Mouse (Mus musculus): ENCODE results near the gene Gm37240. TPM values are rescaled to one million over a fixed set of nuclear protein-coding genes. Genes with fewer than 3 reads are reported as not detected.
A peak's percentile ranks its signal among the peaks of the same experiment; 100 is the strongest.

Gene Gm37240
- polyA plus RNA-seq, 1 experiment from 2014 or later, result 13.4 TPM

DNA sequence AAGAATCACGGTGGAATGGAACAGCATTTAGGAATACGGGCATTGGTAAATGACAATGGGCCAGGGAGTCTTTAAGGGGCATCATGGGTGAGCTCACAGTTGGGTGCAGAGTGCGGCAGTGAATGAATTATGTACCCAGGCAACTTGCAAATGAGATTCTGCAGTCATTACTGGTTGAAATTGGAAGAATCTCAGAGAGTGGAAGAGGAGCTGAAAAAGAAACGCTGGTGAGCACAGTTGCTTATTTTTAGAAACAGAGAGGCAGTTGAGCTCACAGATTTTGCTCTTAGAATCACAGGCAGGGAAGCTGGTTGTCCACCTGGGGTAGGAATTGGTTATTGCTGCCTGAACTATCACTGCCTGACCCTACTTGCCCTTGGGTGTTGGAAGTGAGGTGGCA, 776.6 kb downstream of the Gm37240 start:
- no peak for ATAC-seq (ENCODE audit: low read depth)

DNA sequence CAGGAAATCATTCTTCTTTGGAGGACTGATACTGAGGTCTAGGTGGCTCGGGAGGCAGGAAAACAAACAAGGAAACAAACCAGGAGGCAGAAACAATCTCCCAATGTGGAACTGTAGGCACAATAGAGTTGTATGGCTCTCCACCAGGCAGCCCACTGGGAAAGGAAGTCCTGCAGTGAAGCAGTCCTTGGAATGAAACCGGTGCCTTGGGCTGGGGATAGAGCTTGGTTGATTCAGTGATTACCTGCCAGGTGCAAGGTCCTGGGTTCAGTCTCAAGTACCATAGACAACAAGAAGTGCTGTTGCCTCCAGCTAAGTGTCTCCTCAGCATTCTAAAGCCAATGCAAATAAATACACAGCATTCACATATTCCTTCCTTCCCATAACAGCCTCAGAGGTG, 778.1 kb downstream of the Gm37240 start:
- Histone ChIP-seq H3K36me3 (ENCODE audit: control insufficient read depth, insufficient read depth, low read length) (no peaks in the 10 kb centered on the region), H3K4me3 (ENCODE audit: low read depth, low read length) (no peak overlapping the region), H3K27ac (replicated peaks; ENCODE audit: low read depth, low read length) (no peak overlapping the region), H3K9ac (ENCODE audit: low read depth, low read length) (no peak overlapping the region), H3K9me3 (ENCODE audit: control insufficient read depth, low read length) (no peaks in the 10 kb centered on the region), H3K4me1 (ENCODE audit: control insufficient read depth, insufficient read depth, low read length) (no peaks in the 10 kb centered on the region), H3K4me2 (ENCODE audit: low read depth, low read length) (no peak overlapping the region), H3K27me3 (replicated peaks; ENCODE audit: control insufficient read depth, insufficient read depth, low read length) (no peaks in the 10 kb centered on the region)
- no peak for DNase-seq (ENCODE audit: low spot score)
- ATAC-seq (ENCODE audit: low read depth), result no peak
- 43% methylated on average over 2 of the region's 2 CpGs for WGBS

More for the DNA sequence above, 776.6 kb downstream of the Gm37240 start:
- no peak for DNase-seq (ENCODE audit: low spot score)
- WGBS, result 68% methylated on average over 4 of the region's 4 CpGs
- Histone ChIP-seq H3K4me1 (ENCODE audit: control insufficient read depth, insufficient read depth, low read length) (no peaks in the 10 kb centered on the region), H3K27me3 (replicated peaks; ENCODE audit: control insufficient read depth, insufficient read depth, low read length) (no peaks in the 10 kb centered on the region), H3K36me3 (ENCODE audit: control insufficient read depth, insufficient read depth, low read length) (no peaks in the 10 kb centered on the region), H3K4me2 (ENCODE audit: low read depth, low read length) (no peak overlapping the region), H3K9ac (ENCODE audit: low read depth, low read length) (no peak overlapping the region), H3K27ac (replicated peaks; ENCODE audit: low read depth, low read length) (no peak overlapping the region), H3K4me3 (ENCODE audit: low read depth, low read length) (no peak overlapping the region), H3K9me3 (ENCODE audit: control insufficient read depth, low read length) (no peaks in the 10 kb centered on the region)

DNA sequence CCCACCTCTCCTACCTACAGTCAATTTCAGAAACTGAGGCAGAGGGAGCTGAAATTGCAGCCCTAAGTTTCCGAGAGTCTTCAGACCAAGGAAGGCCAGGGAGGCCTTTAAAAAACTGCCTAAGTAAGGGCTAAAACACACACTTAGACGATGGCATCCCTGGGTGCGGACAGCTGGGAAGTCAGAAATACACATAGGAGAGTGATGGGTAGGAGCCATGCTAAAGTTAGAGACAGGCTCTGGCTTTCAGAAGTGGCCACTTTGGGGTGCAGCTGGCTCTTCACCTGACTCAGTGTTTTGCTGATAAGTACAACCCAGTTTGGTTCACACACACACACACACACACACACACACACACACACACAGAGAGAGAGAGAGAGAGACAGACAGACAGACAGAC, 778.9 kb downstream of the Gm37240 start:
- no peaks in the 10 kb centered on the region for H3K27me3 ChIP-seq (replicated peaks; ENCODE audit: control insufficient read depth, insufficient read depth, low read length)
- WGBS, result 84% methylated on average over 3 of the region's 3 CpGs

DNA sequence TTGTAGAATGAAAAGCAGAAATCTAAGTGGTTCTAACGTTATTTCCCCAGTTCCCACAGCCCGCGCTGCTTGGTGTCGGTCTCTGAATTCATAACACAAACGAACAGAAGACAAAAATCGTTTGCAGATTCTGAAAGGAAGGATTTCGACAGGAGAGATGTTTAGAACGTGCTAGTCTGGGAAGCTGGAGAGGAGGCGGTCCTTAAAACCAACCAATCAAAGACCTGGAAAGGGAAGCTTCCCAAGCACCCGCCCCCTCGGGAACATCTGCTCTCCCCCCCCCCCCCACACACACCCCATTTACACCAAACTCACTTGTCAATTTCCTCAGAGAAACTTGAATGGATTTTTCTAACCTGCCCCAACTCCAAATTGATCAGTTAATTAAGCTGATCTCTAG, 780.4 kb downstream of the Gm37240 start:
- Histone ChIP-seq H3K36me3 (ENCODE audit: control insufficient read depth, insufficient read depth, low read length) (no peaks in the 10 kb centered on the region), H3K4me2 (ENCODE audit: low read depth, low read length) (no peak overlapping the region), H3K9ac (ENCODE audit: low read depth, low read length) (no peak overlapping the region), H3K27ac (replicated peaks; ENCODE audit: low read depth, low read length) (no peak overlapping the region), H3K4me1 (ENCODE audit: control insufficient read depth, insufficient read depth, low read length) (no peaks in the 10 kb centered on the region), H3K27me3 (replicated peaks; ENCODE audit: control insufficient read depth, insufficient read depth, low read length) (no peaks in the 10 kb centered on the region), H3K9me3 (ENCODE audit: control insufficient read depth, low read length) (no peaks in the 10 kb centered on the region), H3K4me3 (ENCODE audit: low read depth, low read length) (no peak overlapping the region)
- 60% methylated on average over 11 of the region's 11 CpGs for WGBS
- ATAC-seq (ENCODE audit: low read depth), result no peak
- DNase-seq (ENCODE audit: low spot score), result no peak

More for the DNA sequence above, 778.9 kb downstream of the Gm37240 start:
- DNase-seq (ENCODE audit: low spot score) (no peak), ATAC-seq (ENCODE audit: low read depth) (no peak)
- H3K27ac ChIP-seq (replicated peaks; ENCODE audit: low read depth, low read length), result no peak overlapping the region
- H3K4me3 ChIP-seq (ENCODE audit: low read depth, low read length), result no peak overlapping the region
- no peaks in the 10 kb centered on the region for H3K4me1 ChIP-seq (ENCODE audit: control insufficient read depth, insufficient read depth, low read length)
- H3K4me2 ChIP-seq (ENCODE audit: low read depth, low read length), result no peak overlapping the region
- H3K36me3 ChIP-seq (ENCODE audit: control insufficient read depth, insufficient read depth, low read length), result no peaks in the 10 kb centered on the region
- H3K9me3 ChIP-seq (ENCODE audit: control insufficient read depth, low read length), result no peaks in the 10 kb centered on the region
- H3K9ac ChIP-seq (ENCODE audit: low read depth, low read length), result no peak overlapping the region

DNA sequence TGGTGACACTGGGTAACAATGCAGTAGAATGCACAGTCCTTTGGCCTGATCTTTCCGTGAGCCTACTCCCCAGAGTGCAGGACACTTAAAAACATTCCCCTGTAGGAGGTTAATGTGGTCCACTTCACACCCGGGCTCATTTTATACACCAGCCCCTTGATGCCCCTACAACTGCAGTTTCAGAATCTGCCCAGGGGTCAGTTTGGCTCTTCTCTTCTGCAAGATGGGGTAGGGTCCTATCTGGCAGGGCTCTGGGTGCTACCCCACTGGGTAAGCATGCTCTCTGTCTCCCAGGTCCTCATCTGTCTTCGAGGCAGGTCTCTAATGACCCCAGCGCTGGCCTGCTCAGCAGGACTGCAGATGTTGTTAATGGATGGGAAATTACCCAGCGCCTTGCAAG, 783.0 kb downstream of the Gm37240 start:
- Histone ChIP-seq H3K4me2 (ENCODE audit: low read depth, low read length) (no peak overlapping the region), H3K9me3 (ENCODE audit: control insufficient read depth, low read length) (no peaks in the 10 kb centered on the region), H3K9ac (ENCODE audit: low read depth, low read length) (no peak overlapping the region), H3K4me3 (ENCODE audit: low read depth, low read length) (no peak overlapping the region), H3K27ac (replicated peaks; ENCODE audit: low read depth, low read length) (no peak overlapping the region), H3K4me1 (ENCODE audit: control insufficient read depth, insufficient read depth, low read length) (no peaks in the 10 kb centered on the region), H3K27me3 (replicated peaks; ENCODE audit: control insufficient read depth, insufficient read depth, low read length) (no peaks in the 10 kb centered on the region), H3K36me3 (ENCODE audit: control insufficient read depth, insufficient read depth, low read length) (no peaks in the 10 kb centered on the region)
- ATAC-seq (ENCODE audit: low read depth) (no peak), DNase-seq (ENCODE audit: low spot score) (no peak)
- WGBS, result 56% methylated on average over 5 of the region's 5 CpGs

DNA sequence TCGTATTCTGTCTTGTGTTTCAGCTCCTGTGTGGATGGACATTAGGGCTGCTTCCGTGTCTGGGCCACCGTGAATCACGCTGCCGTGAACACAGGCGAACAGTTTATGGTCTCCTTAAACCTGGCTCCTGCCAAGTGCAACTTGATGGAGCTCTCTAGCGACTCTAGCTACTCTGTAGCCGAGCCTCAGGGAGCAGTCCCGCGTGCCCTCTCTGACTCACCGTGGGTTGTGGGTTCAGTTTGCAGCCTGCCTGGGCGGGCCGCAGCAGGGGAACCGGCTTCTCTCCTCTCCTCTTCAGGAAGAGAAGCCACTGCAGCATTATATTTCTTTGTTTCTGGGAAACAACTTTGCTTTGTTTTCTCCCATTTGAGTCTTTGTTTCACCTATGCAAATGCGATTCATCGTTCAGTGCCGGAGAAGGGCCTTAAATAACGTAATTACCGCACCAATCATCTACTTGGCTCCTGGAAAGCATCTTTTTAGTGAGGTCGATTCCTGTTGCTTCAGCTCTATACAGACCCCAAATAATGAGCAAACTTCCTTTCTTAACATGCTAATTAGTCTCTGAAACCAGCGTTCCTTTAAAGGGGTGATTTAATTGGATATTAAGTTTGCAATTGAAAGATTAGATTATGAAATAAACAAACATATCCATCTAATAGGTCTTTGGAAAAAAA, 806.3 kb downstream of the Gm37240 start:
- 61% methylated on average over 21 of the region's 21 CpGs for WGBS
- Histone ChIP-seq H3K27ac (replicated peaks; ENCODE audit: low read depth, low read length) (no peak overlapping the region), H3K4me1 (ENCODE audit: control insufficient read depth, insufficient read depth, low read length) (no peaks in the 10 kb centered on the region), H3K4me2 (ENCODE audit: low read depth, low read length) (no peak overlapping the region), H3K9ac (ENCODE audit: low read depth, low read length) (no peak overlapping the region), H3K27me3 (replicated peaks; ENCODE audit: control insufficient read depth, insufficient read depth, low read length) (no peaks in the 10 kb centered on the region), H3K9me3 (ENCODE audit: control insufficient read depth, low read length) (no peaks in the 10 kb centered on the region), H3K4me3 (ENCODE audit: low read depth, low read length) (no peak overlapping the region), H3K36me3 (ENCODE audit: control insufficient read depth, insufficient read depth, low read length) (no peaks in the 10 kb centered on the region)
- DNase-seq (ENCODE audit: low spot score) (peak; percentile 9), ATAC-seq (ENCODE audit: low read depth) (no peak)

DNA sequence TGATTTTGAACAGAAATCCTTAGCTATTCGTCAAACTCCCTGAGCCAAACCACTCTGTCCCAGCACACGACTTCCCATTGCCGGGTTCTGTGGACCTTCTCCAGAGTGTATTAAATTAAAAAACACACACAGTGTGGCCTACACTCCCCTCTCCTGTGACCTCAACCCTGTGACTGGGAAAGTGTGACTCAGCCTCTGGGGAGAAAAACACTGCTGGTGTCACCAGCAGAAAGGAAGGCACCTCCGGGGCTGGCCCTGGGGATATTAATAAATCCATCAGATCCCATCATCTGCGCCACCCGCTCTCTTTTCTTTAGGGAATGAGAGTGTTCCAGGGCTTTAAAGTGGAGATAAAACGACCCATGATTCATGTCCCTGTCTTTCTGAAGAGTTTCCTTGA, 823.2 kb downstream of the Gm37240 start:
- Histone ChIP-seq H3K9ac (ENCODE audit: low read depth, low read length) (no peak overlapping the region), H3K4me2 (ENCODE audit: low read depth, low read length) (no peak overlapping the region), H3K4me3 (ENCODE audit: low read depth, low read length) (no peak overlapping the region), H3K27me3 (replicated peaks; ENCODE audit: control insufficient read depth, insufficient read depth, low read length) (no peaks in the 10 kb centered on the region), H3K27ac (replicated peaks; ENCODE audit: low read depth, low read length) (no peak overlapping the region), H3K4me1 (ENCODE audit: control insufficient read depth, insufficient read depth, low read length) (no peaks in the 10 kb centered on the region), H3K9me3 (ENCODE audit: control insufficient read depth, low read length) (no peaks in the 10 kb centered on the region), H3K36me3 (ENCODE audit: control insufficient read depth, insufficient read depth, low read length) (no peaks in the 10 kb centered on the region)
- DNase-seq (ENCODE audit: low spot score) (no peak), ATAC-seq (ENCODE audit: low read depth) (no peak)
- WGBS, result 73% methylated on average over 7 of the region's 7 CpGs

DNA sequence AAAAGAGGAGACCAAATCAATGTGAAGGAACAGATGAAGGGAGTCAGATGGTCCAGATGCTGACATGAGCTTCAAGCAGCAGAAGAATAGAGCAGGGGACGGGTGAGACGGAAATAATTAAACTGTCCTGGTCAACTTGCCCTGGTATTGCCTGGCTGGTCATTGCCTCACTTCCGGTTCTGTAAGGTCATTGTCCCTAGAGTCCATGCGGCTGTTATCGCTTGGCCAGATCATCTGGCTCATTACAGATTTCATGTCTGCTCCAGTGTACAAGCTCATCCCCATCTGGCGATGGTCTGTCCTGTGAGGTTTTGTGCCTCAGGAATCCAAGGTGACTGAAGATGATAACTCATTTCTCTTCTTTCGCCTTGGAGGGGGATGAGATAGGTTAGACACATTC, 827.2 kb downstream of the Gm37240 start:
- DNase-seq (ENCODE audit: low spot score) (no peak), ATAC-seq (ENCODE audit: low read depth) (no peak)
- H3K4me1 ChIP-seq (ENCODE audit: control insufficient read depth, insufficient read depth, low read length), result no peaks in the 10 kb centered on the region
- no peak overlapping the region for H3K27ac ChIP-seq (replicated peaks; ENCODE audit: low read depth, low read length)
- no peaks in the 10 kb centered on the region for H3K9me3 ChIP-seq (ENCODE audit: control insufficient read depth, low read length)
- no peaks in the 10 kb centered on the region for H3K36me3 ChIP-seq (ENCODE audit: control insufficient read depth, insufficient read depth, low read length)
- H3K27me3 ChIP-seq (replicated peaks; ENCODE audit: control insufficient read depth, insufficient read depth, low read length), result no peaks in the 10 kb centered on the region
- H3K9ac ChIP-seq (ENCODE audit: low read depth, low read length), result no peak overlapping the region
- no peak overlapping the region for H3K4me2 ChIP-seq (ENCODE audit: low read depth, low read length)
- 89% methylated on average over 7 of the region's 7 CpGs for WGBS
- H3K4me3 ChIP-seq (ENCODE audit: low read depth, low read length), result no peak overlapping the region

DNA sequence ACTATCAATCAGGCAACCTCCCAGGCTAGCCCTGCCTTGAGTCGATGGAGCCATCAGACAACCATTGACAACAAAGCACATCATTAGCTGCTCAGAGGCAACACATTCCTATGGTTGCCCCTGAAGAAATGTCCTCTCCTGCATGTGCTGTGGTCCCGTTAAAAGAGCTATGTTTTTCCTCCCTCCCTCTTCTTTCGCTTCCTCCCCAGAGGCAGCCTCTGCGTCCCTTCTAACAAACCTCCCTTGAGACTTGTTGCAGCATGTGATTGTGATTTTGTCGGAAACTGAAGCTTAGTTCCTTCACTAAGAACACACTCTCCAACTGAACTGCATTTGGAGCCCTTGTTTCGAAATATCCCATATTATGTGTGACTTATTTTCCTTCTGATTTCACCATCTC, 830.1 kb downstream of the Gm37240 start:
- no peak overlapping the region for H3K4me2 ChIP-seq (ENCODE audit: low read depth, low read length)
- no peak overlapping the region for H3K9ac ChIP-seq (ENCODE audit: low read depth, low read length)
- H3K9me3 ChIP-seq (ENCODE audit: control insufficient read depth, low read length), result no peaks in the 10 kb centered on the region
- H3K4me3 ChIP-seq (ENCODE audit: low read depth, low read length), result no peak overlapping the region
- no peak for DNase-seq (ENCODE audit: low spot score)
- no peak overlapping the region for H3K27ac ChIP-seq (replicated peaks; ENCODE audit: low read depth, low read length)
- no peak for ATAC-seq (ENCODE audit: low read depth)
- no peaks in the 10 kb centered on the region for H3K4me1 ChIP-seq (ENCODE audit: control insufficient read depth, insufficient read depth, low read length)
- H3K36me3 ChIP-seq (ENCODE audit: control insufficient read depth, insufficient read depth, low read length), result no peaks in the 10 kb centered on the region
- H3K27me3 ChIP-seq (replicated peaks; ENCODE audit: control insufficient read depth, insufficient read depth, low read length), result no peaks in the 10 kb centered on the region
- 54% methylated on average over 6 of the region's 6 CpGs for WGBS
